Mouse (Mus musculus) bone marrow, adult 2 months (tissue): ENCODE measurements around the gene Arhgdig.

Source experiments
- CTCF ChIP-seq: fragments of 200-500 bp; IDR thresholded peaks from 2 replicates; pipeline ENCODE4 v1.5.1; 2011; ENCODE audit warnings: low read length, control low read depth; ENCODE audit not compliant: control insufficient read depth, insufficient read depth
- POLR2A ChIP-seq: fragments of 200-500 bp; IDR thresholded peaks from 2 replicates; pipeline ENCODE4 v1.6.1; 2011; ENCODE audit warnings: low read depth, mild to moderate bottlenecking, control low read depth, low read length, borderline replicate concordance; ENCODE audit not compliant: control insufficient read depth

GRCm38 (mm10) chr17:26200831-26201705 lies 6.5 kb downstream of the Arhgdig start:
- TF ChIP-seq CTCF (no peak), POLR2A (no peak)
